Mouse (Mus musculus): ENCODE results near the gene Lrmp. TPM values are rescaled to one million over a fixed set of nuclear protein-coding genes. Genes with fewer than 3 reads are reported as not detected.
A peak's percentile ranks its signal among the peaks of the same experiment; 100 is the strongest.

Lrmp gene
- total RNA-seq, 2 experiments from 2014 or later, result 3.5 to 4.5 TPM

DNA sequence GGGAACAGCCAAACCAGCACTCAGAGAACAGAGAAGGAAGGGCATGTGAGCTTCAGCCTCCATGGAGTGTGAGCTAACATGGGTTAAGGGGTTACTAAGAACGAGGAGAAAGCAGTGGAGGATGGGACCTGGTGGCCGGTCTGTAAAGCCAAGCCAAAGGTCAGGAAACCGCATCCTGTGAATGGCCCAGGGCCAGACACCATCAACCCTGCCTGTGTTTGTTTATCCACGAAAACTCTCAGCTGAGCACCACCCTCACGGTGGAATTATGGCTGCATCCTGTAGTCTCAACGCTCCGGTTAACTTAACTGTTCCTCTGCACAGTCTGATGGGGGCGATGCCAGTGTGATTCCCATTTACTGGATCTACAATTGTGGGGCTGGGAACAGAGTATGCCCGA is 20.4 kb downstream of the Lrmp start:
- DNase-seq (ENCODE audit: low spot score in 2 of 2), result no peak

DNA sequence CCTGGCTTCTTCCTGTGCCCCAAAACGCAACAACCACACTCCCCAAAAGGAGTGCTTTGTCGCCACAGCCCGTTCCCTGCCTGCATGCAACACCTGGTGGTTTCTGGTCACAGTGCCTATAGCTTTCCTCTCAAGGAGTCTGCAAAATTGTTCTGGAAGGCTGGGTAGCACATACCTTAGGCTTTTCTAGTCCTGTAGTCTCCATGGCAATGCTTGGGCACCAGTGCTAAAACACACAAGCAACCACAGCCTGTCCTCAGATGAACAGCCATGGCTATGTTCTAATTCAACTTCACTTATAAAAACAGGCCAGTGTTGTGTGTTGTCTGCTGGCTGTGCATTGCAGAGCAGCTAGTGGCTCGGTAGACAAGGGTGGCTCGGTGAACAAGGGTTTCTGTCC is 21.4 kb downstream of the Lrmp start:
- DNase-seq (ENCODE audit: low spot score in 2 of 2), result no peak

DNA sequence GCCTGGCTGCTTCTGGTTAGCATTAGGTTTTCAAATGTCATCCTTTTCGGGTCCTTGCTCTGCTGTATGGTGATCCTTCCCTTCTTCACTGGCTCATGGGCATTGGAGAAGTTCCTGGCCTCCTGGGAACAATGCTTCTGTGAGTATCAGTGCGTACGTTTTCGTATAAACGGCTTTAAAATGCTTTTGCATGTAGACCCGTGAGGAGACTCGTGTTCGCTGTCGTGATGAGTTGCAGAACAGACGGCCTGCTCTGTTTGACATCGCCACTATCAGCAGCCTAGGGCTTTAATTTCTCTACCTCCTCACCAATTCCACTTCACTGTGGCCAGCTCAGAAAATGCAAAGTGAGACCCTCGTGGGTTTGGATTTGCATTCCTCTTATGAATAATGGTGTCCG is 23.8 kb downstream of the Lrmp start:
- no peak for DNase-seq (ENCODE audit: low spot score in 2 of 2)

DNA sequence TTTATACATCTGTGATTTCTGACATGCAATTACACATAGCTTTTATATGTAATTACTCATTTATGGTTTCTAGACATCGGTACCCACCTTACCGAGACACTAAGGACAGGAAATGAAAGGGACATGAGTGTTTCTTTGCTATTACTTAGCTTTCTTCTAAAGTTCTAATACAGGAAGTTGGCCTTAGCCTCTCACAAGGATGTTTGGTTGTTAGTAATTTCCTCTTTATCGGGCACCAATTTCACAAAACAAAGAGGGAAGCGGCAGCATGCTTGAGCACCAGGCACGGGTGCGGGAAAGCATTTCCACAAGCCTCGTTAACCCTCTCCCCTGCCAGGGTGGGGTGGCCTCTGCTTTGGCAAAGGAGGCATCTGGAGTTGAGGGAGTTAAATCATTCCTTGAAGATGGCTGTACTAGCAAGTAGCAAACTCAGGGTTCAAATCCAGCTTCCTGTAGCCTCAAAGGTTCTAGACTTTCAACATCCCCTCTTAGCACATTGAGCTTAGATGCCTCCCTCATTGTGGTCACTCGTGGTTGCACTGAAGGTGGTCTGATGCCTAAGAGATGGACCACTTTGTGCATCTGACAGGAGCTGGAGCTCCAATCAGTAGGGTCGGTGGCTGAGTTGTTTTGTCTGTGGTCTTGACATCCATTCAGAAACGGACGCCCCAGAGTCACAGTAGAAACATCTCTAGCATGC is 24.5 kb downstream of the Lrmp start:
- DNase-seq (ENCODE audit: low spot score in 2 of 2), result no peak

DNA sequence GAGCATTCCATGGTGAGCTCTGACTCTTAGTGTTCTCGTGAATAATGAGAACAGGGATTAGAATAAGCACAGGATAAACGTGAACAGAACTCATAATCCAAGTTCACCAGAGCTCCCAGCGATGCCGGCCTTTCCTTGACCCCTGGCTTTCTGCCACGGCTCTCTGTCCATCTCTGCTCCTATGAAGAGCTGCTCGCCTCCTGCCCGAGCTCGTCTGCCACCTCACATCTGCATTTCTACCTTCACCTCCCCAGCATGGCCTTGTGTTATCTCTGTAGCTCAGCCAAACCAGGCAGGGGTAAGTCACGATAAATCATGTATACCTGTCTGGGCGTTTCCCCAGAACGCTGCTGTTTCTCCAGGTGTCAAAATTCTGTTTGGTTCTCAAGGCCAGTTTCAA is 25.3 kb downstream of the Lrmp start:
- DNase-seq (ENCODE audit: low spot score in 2 of 2), result no peak

DNA sequence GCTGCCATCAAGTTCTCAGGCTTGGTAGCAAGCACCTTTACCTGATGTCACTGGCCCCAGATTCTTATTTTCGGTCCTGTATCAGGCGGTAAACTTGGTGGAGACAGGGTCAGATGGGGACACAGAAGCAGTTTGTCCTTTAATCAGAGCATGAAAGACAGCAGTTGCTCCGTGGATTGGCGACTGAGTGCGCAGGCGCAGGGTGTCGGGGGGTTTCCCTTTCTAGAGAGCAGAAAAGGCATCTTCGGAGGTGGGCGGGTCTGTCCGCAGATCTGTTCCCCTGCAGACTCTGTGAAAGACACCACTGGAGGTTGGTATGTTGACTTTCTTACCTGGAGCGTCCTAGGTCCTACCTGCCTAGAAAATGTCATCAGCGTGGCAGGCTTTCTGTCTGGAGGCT is 26.4 kb downstream of the Lrmp start:
- DNase-seq (ENCODE audit: low spot score in 2 of 2), result no peak

DNA sequence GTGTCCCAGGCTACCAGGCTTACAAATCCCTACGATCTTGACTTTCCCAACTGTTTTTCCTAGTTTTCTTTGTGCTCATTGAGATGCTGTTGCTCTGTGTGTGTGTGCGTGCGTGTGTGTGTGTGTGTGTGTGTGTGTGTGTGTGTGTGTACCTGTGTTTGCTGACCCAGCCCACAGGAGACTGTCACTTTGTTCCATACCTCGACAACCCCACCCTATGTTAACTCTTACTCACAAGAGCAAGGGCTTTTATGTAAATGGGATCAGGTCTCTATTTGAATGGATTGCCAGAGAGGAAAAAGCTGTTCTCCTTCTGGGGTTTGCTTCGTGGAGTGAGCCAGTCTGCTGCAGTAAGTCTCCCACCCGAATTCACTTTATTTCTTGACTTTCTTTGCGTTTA is 29.7 kb downstream of the Lrmp start:
- no peak for DNase-seq (ENCODE audit: low spot score in 2 of 2)

DNA sequence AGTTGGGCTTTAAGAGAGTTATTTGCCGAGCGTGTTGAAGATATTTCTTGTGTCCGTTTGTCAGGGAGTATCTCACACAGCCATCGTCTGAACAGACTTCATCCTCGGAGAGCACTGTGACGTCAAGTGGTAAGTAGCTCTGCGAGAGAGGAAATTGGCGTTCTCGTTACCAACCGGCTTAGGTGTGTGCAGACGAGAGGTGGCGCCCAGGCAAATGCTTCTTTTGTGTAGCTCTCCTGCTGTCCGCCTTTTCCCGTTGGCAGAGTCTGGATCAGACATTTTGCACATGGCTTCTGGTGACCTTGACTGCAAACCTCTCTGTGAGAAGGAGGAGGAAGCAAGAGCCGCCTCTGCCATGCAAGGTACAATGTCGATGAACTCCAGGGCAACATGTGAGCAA is 32.3 kb downstream of the Lrmp start:
- no peak for DNase-seq (ENCODE audit: low spot score in 2 of 2)

DNA sequence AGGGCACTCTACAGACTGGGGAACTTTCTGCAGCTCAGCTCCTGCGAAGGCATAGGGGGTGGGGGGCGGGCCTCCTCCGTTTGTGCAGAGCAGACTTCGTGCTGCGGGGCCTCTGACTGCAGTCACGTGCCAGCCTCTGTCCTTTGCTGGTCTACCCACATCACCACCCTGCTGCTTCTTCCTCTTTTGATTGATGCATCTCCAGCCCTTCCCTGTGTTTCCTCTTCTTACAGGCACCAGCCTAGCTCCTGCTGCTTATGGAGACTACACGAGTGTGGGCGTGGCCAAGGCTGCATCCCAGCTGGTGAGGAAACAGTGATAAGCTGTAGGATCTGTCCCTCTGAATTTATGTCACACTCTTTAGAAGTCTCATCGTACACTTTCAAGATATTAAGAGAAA is 33.6 kb downstream of the Lrmp start:
- peak in 1 of 2 experiments; percentile 42 for DNase-seq (ENCODE audit: low spot score in 2 of 2)

DNA sequence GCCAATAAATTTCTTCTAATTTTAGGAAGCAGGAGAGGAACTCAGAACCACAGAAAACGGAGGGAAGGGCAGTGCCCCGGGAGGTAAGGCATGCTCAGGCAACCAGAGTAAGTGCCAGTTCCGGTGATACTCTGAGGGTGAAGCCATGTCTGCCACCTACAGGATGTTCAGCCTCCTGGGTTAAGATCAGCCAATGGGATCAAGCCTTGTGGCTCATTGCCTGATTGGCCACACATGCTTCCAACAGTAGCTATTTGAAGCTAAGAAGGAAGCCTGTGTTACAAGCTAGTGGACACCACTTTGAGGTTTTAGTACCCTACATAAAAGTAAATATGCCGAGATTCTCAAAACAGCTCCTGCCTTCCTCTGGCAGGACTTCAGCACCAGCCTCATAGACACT is 43.2 kb downstream of the Lrmp start:
- DNase-seq (ENCODE audit: low spot score in 2 of 2), result no peak

DNA sequence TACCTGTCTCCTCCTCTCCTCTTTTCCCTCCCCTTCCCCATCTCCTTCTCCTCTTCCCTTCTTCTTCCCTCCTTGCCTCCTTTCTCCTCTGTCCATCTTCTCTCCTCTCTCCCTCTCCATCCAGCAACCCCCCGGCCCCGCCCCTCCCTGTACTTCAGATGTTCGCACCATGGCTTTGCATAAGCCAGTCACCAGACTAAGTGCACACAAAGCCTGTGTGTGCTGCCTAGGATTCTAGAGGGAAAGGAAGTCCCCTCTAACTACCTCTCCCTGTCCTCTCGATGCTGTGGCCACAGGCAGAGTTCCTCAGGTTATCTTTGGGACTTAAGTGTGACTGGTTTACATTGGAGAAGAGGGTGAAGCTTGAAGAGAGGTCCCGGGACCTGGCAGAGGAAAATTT is 45.1 kb downstream of the Lrmp start:
- no peak for DNase-seq (ENCODE audit: low spot score in 2 of 2)

DNA sequence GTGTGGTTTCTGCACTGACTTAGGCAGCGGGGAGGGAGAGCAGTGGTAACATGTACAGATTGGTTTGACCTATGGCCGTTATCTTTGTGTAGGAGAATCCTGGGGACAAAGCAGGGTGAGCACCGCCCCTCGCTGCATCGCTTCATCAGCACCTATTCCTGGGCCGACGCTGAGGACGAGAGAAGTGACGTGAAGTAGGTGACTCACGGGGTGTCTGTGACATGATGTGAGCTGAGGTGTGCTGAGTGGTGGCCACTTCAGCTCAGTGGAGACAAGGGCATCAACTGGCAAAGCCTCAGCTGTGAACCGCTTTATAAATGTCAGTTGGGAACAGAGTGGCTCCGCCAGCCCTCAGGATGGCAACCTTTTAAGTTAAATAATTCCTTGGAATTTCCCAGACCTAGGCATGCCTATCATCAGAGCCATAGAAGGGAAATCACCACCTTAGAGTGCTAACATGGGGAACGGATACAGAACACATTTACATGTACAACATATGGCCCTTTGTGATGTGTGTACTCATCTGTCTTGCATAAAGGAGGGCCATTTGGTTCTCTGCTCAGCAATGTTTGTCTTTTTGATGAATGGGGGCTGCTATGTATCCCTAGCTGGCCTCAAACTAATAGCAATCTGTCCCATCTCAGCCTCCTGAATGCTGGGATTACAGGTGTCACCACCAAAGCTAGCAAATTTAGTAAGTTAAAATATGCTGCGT is 56.6 kb downstream of the Lrmp start:
- no peak for DNase-seq (ENCODE audit: low spot score in 2 of 2)

DNA sequence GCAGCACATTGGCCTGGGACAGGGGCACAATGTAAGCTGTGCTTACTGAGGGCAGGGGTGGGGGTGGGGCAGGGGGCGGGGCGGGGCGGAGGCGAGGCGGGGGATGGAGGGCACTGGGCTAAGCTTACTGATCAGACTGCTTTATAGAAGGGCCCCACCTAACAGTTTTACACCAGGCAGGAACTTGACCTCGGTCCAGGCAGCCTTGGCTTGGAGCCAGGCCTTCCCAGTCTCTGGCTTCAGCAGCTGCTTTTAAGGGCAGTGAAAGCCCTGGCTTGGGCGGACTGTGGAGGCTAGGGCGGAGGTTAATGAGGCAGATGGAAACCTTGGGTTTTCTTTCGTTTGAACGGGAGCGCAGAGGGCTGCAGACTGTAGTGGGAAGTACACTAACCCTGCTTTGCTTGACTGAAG is 58.3 kb downstream of the Lrmp start:
- DNase-seq (ENCODE audit: low spot score in 2 of 2), result no peak

DNA sequence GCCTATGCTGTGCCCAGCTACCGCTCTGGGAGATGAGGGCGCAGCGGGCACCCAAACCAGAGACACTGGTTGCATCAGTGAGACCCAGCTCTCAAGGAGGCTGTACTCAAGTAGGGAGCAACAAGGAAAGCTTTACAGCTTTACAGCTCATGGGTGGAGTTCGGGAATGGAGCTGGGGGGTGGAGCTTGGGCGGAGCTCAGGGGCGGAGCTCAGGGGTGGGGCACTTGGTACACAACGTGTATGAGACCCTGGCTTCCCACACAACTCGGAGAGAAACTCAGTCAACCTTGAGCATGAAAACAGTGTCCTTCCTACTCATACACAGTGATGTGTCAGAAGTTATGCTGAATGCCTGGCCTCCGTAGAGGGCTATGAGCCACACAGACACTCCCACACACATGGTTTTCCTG is 60.1 kb downstream of the Lrmp start:
- no peak for DNase-seq (ENCODE audit: low spot score in 2 of 2)

DNA sequence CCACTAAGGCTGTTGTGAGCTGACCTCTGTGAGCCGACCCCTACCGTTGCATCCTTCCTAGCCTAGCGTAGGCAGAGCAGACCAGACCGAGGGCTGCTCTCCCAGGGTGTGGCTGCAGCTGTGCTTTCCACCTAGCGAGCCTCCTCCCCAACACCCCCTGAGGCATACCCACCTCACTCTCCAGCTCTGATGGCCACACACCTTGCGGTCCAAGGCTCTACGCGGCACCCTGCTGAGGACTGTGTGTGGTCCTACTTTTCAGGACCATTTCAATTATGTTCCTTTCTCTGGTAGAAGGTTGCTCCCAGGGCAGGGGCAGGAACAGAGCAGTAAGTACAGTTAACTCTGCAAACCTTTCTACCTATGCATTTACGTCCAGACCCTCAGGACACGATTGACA is 61.0 kb downstream of the Lrmp start:
- no peak for DNase-seq (ENCODE audit: low spot score in 2 of 2)

DNA sequence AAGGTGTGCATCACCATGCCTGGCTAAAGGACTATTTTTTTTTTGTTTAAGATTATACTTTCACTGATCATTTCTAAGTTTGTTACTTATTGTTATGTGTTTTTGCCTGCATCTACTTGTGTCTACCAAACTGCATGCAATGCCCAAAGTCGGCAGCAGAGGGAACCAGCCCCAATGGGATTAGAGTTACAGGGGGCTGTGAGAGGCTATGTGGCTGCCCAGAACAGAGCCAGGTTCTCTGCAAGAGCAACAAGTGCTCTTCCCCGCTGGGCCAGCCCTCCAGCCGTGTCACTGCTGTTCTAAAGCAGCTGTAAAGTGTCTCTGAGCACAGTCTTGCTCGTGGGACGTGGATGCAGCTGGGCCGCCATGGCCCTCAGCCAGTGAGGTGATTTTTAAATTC is 64.2 kb downstream of the Lrmp start:
- peak in 1 of 2 experiments; percentile 55 for DNase-seq (ENCODE audit: low spot score in 2 of 2)

DNA sequence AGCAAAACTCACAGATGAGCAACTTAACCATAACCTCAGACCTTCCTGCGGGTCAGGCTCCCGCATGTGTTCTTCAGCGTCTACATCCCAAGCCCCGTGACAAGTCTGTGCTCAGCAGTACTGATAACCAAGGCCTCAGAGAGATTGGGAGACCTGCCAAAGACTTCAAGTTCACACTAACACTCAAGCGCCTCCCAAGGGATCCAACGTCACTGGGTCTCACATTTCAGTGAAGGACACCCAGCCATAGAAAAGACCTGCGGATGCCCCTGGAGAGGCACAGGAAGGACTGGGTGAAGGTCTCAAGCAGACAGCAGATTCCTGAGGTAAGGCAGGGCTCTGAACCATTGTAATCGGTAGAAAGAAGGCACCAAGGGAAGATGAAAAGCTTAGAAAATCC is 66.6 kb downstream of the Lrmp start:
- DNase-seq (ENCODE audit: low spot score in 2 of 2), result no peak

DNA sequence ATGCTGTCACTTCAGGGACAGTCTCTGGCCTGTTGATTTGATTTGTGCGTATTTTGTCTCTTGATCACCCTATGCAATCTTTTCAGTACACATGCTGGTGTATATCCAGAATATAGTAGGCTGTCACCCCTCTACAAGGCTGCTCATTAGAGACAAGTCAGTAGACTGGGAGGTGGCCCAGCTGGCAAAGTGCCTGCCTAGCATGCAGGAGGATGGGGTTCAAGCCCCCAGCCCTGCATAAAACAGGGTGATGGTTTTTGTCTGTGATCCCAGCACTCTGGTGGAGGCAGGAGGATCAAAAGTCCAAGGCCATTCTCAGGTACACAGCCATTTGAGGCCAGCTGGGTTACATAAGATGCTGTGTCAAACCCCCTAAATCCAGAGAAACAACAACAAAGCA is 70.6 kb downstream of the Lrmp start:
- DNase-seq (ENCODE audit: low spot score in 2 of 2), result no peak

DNA sequence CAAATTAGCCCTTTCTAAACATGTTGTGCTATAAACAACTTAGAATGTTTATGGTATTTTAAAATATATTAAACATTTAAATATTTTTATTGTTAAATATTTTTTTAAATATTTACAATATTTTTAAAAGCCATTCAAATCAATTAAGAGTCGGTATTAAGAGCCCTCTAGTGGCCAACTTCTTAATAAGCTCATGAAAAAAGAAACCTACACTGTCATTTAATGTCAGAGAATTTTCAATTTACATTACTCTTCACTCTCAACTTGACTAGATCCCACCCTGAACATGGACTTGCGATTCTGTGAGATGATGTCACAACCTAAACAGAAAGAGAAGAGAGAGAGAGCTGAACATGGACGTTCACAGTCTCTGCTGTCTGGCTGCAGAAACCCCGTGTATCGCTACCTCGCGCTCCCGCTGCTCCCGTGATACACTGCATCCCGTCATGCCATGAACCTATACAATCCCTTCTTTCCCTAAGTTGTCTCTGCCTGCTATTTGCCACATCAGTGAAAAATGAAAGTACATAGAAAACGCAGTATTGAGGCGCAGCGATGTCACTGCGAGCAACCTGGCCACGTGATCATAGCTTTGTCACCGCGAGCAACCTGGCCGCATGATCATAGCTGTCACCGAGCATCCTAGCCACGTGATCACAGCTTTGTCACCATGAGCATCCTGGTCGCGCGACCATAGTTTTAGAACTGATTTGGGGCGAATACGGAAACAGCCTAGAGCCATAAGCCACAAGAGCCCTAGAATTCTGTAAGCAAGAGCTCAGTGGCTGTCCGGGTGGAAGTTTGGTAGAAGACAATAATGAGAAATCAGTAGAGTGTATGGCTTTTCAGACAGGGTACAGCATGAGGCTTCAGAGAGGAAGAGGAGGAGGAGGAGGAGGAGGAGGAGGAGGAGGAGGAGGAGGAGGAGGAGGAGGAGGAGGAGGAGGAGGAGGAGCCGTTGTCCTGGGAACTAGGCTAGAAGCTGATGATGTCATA is 71.9 kb downstream of the Lrmp start:
- peak; percentile 30 to 51 for DNase-seq (ENCODE audit: low spot score in 2 of 2)

DNA sequence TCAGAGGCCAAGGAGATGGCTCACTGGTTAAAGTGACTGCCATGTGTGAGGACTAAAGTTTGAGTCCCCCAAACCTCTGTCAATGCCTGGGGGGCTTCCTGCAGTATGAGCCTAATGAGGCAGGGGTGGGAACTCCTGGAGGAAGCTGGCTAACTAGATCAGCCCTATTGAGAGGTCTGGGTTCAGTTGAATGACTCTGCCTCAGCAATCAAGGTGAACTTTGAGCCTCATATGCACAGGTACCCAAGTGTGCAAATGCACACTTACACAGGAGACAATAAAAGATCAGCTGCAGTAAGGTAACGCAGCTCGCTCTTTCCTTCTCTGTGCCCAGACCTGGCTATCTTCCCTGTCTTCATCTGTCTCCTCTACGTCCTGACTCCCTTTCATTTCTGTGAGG is 77.6 kb downstream of the Lrmp start:
- DNase-seq (ENCODE audit: low spot score in 2 of 2), result no peak

DNA sequence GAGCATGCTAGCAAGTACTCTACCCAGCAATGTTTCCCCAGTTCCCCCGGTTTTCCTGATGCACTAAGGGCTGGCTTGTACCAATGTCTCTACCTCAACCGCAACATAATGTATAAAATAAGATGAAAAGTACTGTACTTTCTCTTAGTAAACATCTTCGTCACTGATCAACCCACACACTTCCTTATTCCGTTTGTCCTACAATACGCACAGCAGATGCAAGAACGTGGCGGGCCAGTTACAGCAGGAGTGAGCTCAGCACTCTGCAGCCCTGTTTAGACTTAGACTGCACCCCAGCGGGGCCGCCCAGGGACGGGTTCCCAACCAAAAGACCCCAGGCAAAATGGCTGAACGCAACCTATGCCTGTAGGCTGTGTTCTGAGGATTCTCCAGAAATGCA is 78.0 kb downstream of the Lrmp start:
- no peak for DNase-seq (ENCODE audit: low spot score in 2 of 2)

Data from layer of hippocampus, adult 18-20 months (tissue).